Mouse (Mus musculus) small intestine, adult 2 months (tissue): ENCODE results near the gene Rab14. TPM values are rescaled to one million over a fixed set of nuclear protein-coding genes. Genes with fewer than 3 reads are reported as not detected.

Source experiments
- H3K27ac ChIP-seq: fragments of 200-500 bp; 2 replicates; pipeline ENCODE4 v1.5.1; 2012; ENCODE audit warnings: low read depth, low read length, control low read depth, inconsistent platforms; ENCODE audit not compliant: insufficient read depth
- H3K27me3 ChIP-seq: fragments of 200-500 bp; 2 replicates; pipeline ENCODE4 v1.6.1; 2012; ENCODE audit warnings: mild to moderate bottlenecking, moderate library complexity, low read length, inconsistent platforms; ENCODE audit not compliant: control insufficient read depth, insufficient read depth
- H3K36me3 ChIP-seq: fragments of 200-500 bp; 2 replicates; pipeline ENCODE4 v1.6.1; 2012; ENCODE audit warnings: mild to moderate bottlenecking, low read length, control low read depth, inconsistent platforms; ENCODE audit not compliant: control insufficient read depth, insufficient read depth
- H3K4me1 ChIP-seq: fragments of 200-500 bp; 2 replicates; pipeline ENCODE4 v1.6.1; 2012; ENCODE audit warnings: low read length, inconsistent platforms, mixed read lengths; ENCODE audit not compliant: control insufficient read depth, insufficient read depth, insufficient read length
- H3K4me3 ChIP-seq: fragments of 200-500 bp; 2 replicates; pipeline ENCODE4 v1.5.1; 2012; ENCODE audit warnings: low read depth, mild to moderate bottlenecking, control low read depth, inconsistent platforms, low read length, moderate library complexity
- CTCF ChIP-seq: fragments of 200-500 bp; IDR thresholded peaks from 2 replicates; pipeline ENCODE4 v1.5.1; 2012; ENCODE audit warnings: low read depth, mild to moderate bottlenecking, control low read depth, inconsistent platforms, low read length, moderate library complexity, mixed read lengths; ENCODE audit not compliant: insufficient replicate concordance, insufficient read length; ENCODE audit errors: extremely low read depth
- POLR2A ChIP-seq: fragments of 200-500 bp; IDR thresholded peaks from 2 replicates; pipeline ENCODE4 v1.6.1; 2012; ENCODE audit warnings: low read depth, mild to moderate bottlenecking, control low read depth, inconsistent platforms, low read length, moderate library complexity
- WGBS: fragments of 180-500 bp; shearing (Covaris S2); methylation state at CpG from one replicate; pipeline ENCODE4 v1.1.7; 2018; 5-methylcytosine and 5-hydroxymethylcytosine counted together
- polyA plus RNA-seq: library from polyadenylated mRNA; depleted of rRNA; stranded (reverse); fragments of >200 nt; gene quantifications from 2 replicates; pipeline ENCODE4 v1.2.3, GENCODE M21; 2012

The Rab14 gene
- polyA plus RNA-seq, 1 experiment: 239 TPM

GRCm38 (mm10) chr2:35231871-35232270 is 31.0 kb upstream of the Rab14 start:
- no peaks in the 10 kb centered on the region; the same call in 1 of the 2 replicates for H3K4me1 ChIP-seq
- H3K36me3 ChIP-seq: no peaks in the 10 kb centered on the region
- no peak overlapping the region for H3K27ac ChIP-seq
- no peak for TF ChIP-seq POLR2A
- no peak for TF ChIP-seq CTCF
- no peaks in the 10 kb centered on the region for H3K27me3 ChIP-seq
- no peak overlapping the region for H3K4me3 ChIP-seq
- WGBS: 10% methylated on average over 2 of the region's 2 CpGs

- Histone ChIP-seq H3K36me3 (no peaks in the 10 kb centered on the region), H3K27me3 (no peaks in the 10 kb centered on the region), H3K27ac (no peak overlapping the region), H3K4me1 (no peaks in the 10 kb centered on the region; the same call in 1 of the 2 replicates), H3K4me3 (no peak overlapping the region)
- TF ChIP-seq POLR2A (no peak), CTCF (no peak)
- 30% methylated on average over 8 of the region's 8 CpGs for WGBS
These were observed 29.3 kb upstream of the Rab14 start for GRCm38 (mm10) chr2:35230215-35230614.

- 70% methylated on average over 4 of the region's 4 CpGs for WGBS
- Histone ChIP-seq H3K4me1 (no peaks in the 10 kb centered on the region; the same call in 1 of the 2 replicates), H3K27ac (no peak overlapping the region), H3K36me3 (no peaks in the 10 kb centered on the region), H3K27me3 (no peaks in the 10 kb centered on the region), H3K4me3 (no peak overlapping the region)
- no peak for TF ChIP-seq POLR2A
These were observed 27.2 kb upstream of the Rab14 start for GRCm38 (mm10) chr2:35228145-35228544.

- no peaks in the 10 kb centered on the region for H3K36me3 ChIP-seq
- H3K27me3 ChIP-seq: no peaks in the 10 kb centered on the region
- H3K27ac ChIP-seq: no peak overlapping the region
- no peaks in the 10 kb centered on the region for H3K4me1 ChIP-seq
- no peak for TF ChIP-seq CTCF
- no peak for TF ChIP-seq POLR2A
- WGBS: 91% methylated on average over 15 of the region's 15 CpGs
- no peak overlapping the region for H3K4me3 ChIP-seq
These were observed 23.4 kb upstream of the Rab14 start for GRCm38 (mm10) chr2:35224285-35224684.

- WGBS: 57% methylated on average over 6 of the region's 6 CpGs
- H3K36me3 ChIP-seq: no peaks in the 10 kb centered on the region
- no peaks in the 10 kb centered on the region for H3K27me3 ChIP-seq
- H3K27ac ChIP-seq: no peak overlapping the region
- no peak for TF ChIP-seq CTCF
- TF ChIP-seq POLR2A: no peak
- no peak overlapping the region for H3K4me3 ChIP-seq
- H3K4me1 ChIP-seq: no peaks in the 10 kb centered on the region
These were observed 22.0 kb upstream of the Rab14 start for GRCm38 (mm10) chr2:35222822-35223391.

GRCm38 (mm10) chr2:35218736-35219135 is 17.8 kb upstream of the Rab14 start:
- Histone ChIP-seq H3K27ac (no peak overlapping the region), H3K36me3 (no peaks in the 10 kb centered on the region), H3K4me3 (no peak overlapping the region), H3K27me3 (no peaks in the 10 kb centered on the region), H3K4me1 (no peaks in the 10 kb centered on the region)
- 93% methylated on average over 3 of the region's 3 CpGs for WGBS
- TF ChIP-seq POLR2A (no peak), CTCF (no peak)

- Histone ChIP-seq H3K4me1 (no peaks in the 10 kb centered on the region), H3K4me3 (no peak overlapping the region), H3K27me3 (no peaks in the 10 kb centered on the region), H3K27ac (no peak overlapping the region), H3K36me3 (no peaks in the 10 kb centered on the region)
- TF ChIP-seq POLR2A: no peak
- TF ChIP-seq CTCF: no peak
- WGBS: 84% methylated on average over 2 of the region's 2 CpGs
These were observed 15.8 kb upstream of the Rab14 start for GRCm38 (mm10) chr2:35216701-35217100.
